In the genomic region with DNA sequence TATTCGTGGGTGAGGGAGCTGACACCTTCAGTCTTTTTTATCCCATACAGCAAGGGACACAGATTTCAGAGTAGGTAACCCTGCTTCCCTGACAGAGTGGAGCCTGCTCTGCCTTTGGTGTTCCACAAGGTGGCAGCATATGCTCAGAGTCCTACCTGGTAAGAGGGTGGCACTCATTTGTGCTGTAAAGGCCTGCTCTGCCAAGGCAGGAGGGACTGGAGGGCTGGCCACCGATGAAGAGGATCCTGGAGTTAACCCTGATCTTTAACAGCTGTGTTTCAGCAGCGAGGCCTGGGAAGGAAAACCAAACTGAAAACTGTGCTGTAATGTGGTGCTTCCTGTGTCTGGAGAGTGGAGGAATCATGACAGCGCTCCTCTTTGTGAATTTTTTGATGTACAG, we compare ENCODE assay signal across 8 mouse cellular contexts.
DNase-seq lines count a peak whose midpoint lies in the region; ATAC-seq and TF ChIP-seq lines count a peak whose summit lies in the region.

No protein-coding gene starts in this region.

- no peak overlapping the region for H3K9ac ChIP-seq in forebrain, embryonic 16.5 days (replicated peaks; ENCODE audit: low read depth, low read length)
- H3K9ac ChIP-seq in lung, postnatal 0 days (replicated peaks; ENCODE audit: low read depth) = no peak overlapping the region

- H3K4me1 ChIP-seq in forebrain, embryonic 16.5 days (replicated peaks; ENCODE audit: control insufficient read depth, insufficient read depth, low read length) = peaks cover 3% of the 10 kb centered on the region; the same call in 1 of the 2 replicates
- 0 out of 2 replicates have a peak, but pooled peaks cover 3% of the 10 kb centered on the region for H3K4me1 ChIP-seq in lung, postnatal 0 days (ENCODE audit: insufficient read depth, low read depth, low read length)

- H3K9me3 ChIP-seq in forebrain, embryonic 16.5 days (ENCODE audit: control insufficient read depth, low read length) = no peaks in the 10 kb centered on the region
- H3K9me3 ChIP-seq in lung, postnatal 0 days (ENCODE audit: low read length) = no peaks in the 10 kb centered on the region

- H3K36me3 ChIP-seq in forebrain, embryonic 16.5 days (ENCODE audit: control insufficient read depth, insufficient read depth) = no peaks in the 10 kb centered on the region
- H3K36me3 ChIP-seq in lung, postnatal 0 days (ENCODE audit: insufficient read depth, low read length) = no peaks in the 10 kb centered on the region

- TF ChIP-seq CTCF in lung, postnatal 0 days (IDR thresholded peaks at IDR 0.05) = peak; percentile 86

- H3K27me3 ChIP-seq in forebrain, embryonic 16.5 days (replicated peaks; ENCODE audit: control insufficient read depth, insufficient read depth, low read length) = no peaks in the 10 kb centered on the region
- no peaks in the 10 kb centered on the region for H3K27me3 ChIP-seq in lung, postnatal 0 days (replicated peaks; ENCODE audit: insufficient read depth, low read length)

- no peak overlapping the region for H3K4me3 ChIP-seq in forebrain, embryonic 16.5 days (replicated peaks; ENCODE audit: low read length)
- no peak overlapping the region for H3K4me3 ChIP-seq in lung, postnatal 0 days (ENCODE audit: low read depth, low read length)

- TF ChIP-seq EP300 in lung, postnatal 0 days (IDR thresholded peaks at IDR 0.05) = no peak

- ATAC-seq in forebrain, embryonic 16.5 days = peak; percentile 45; the same call in 1 of the 2 replicates
- ATAC-seq in lung, postnatal 0 days = peak; percentile 70

- no peak overlapping the region for H3K27ac ChIP-seq in forebrain, embryonic 16.5 days (ENCODE audit: low read length)
- no peak overlapping the region for H3K27ac ChIP-seq in lung, postnatal 0 days (ENCODE audit: low read length)

- WGBS in forebrain, embryonic 16.5 days = 53% methylated on average over 4 of the region's 4 CpGs
- 33% methylated on average over 4 of the region's 4 CpGs for WGBS in lung, postnatal 0 days

- H3K4me2 ChIP-seq in forebrain, embryonic 16.5 days (ENCODE audit: low read length) = no peak overlapping the region
- no peak overlapping the region for H3K4me2 ChIP-seq in lung, postnatal 0 days (replicated peaks; ENCODE audit: low read depth, low read length)

- DNase-seq in left cerebral cortex, adult 18-20 months (ENCODE audit: low spot score in 2 of 2) = peak; percentile 48 to 64
- no peak for DNase-seq in left cerebral cortex, adult 11 months (ENCODE audit: low spot score)
- DNase-seq in adrenal gland, postnatal 25 days = peak; percentile 32
- peak; percentile 38 to 42 for DNase-seq in kidney, adult 8-10 months
- DNase-seq in lung, postnatal 0 days (ENCODE audit: low spot score) = peak; percentile 67
- peak; percentile 31 for DNase-seq in right cerebral cortex, postnatal 25 days
- no peak for DNase-seq in thymus, postnatal 0 days (ENCODE audit: low spot score)

Comparison
In these comparisons a context has a peak if more than half of its experiments do, and no peak if none do; other contexts are left out.
1. DNase-seq: peak in left cerebral cortex, adult 18-20 months (2 of 2), adrenal gland, postnatal 25 days (single experiment), kidney, adult 8-10 months (2 of 2), lung, postnatal 0 days (single experiment) and right cerebral cortex, postnatal 25 days (single experiment); none in left cerebral cortex, adult 11 months (single experiment) and thymus, postnatal 0 days (single experiment).